Mouse (Mus musculus): ENCODE data around the gene Tbc1d4.

- TF ChIP-seq POLR2A (IDR thresholded peaks at IDR 0.05; ENCODE audit: insufficient read length, low read depth) (no peak), TCF3 (IDR thresholded peaks at IDR 0.05; ENCODE audit: insufficient read length, low read depth) (no peak), E2F4 (IDR thresholded peaks at IDR 0.05; ENCODE audit: insufficient read depth) (no peak), USF1 (IDR thresholded peaks at IDR 0.05; ENCODE audit: low read depth) (no peak), REST (IDR thresholded peaks at IDR 0.05; ENCODE audit: insufficient read depth, insufficient read length) (no peak), MYOD1 (IDR thresholded peaks at IDR 0.05; ENCODE audit: control insufficient read depth in 1 of 3, insufficient read length in 2 of 3, low read depth in 2 of 3) (no peak), MAX (IDR thresholded peaks at IDR 0.05; ENCODE audit: low read depth) (no peak), TCF12 (IDR thresholded peaks at IDR 0.05; ENCODE audit: insufficient read depth, poor library complexity, severe bottlenecking) (no peak), MYOG (IDR thresholded peaks at IDR 0.05; ENCODE audit: control insufficient read depth in 1 of 3, insufficient read depth in 1 of 3, insufficient read length in 2 of 3, low read depth in 2 of 3) (no peak), CEBPB (IDR thresholded peaks at IDR 0.05; ENCODE audit: insufficient read depth, poor library complexity, severe bottlenecking) (no peak), SRF (IDR thresholded peaks at IDR 0.05; ENCODE audit: control insufficient read depth, insufficient read length, low read depth) (no peak)
Measured at GRCm38 (mm10) chr14:101480541-101480940, 128.4 kb downstream of the Tbc1d4 start.

Measured in myocyte (in vitro differentiated cells).